Mouse (Mus musculus): ENCODE measurements around the gene Zfp366. TPM values are rescaled to one million over a fixed set of nuclear protein-coding genes. Genes with fewer than 3 reads are reported as not detected.

Zfp366 gene
- polyA plus RNA-seq, 1 experiment from 2014 or later: 1.2 TPM

DNA sequence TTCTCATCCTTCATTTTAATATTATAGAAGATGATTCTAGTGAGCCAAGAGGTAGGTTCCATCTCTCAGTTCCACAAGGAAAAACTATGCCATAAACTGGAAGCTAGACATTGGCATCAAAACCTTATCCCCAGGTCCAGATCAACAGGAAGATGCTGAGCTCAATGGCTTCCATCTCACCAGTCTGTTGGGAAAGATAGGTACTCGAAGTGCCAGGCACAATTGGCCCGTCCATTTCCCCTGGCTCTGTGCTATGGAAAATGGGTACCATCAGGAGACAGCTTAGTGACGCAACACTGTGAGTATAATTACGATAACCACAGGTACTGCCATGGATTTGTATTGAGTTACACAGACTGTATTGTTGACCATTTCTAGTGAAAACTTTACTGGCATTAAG lies 72.3 kb downstream of the Zfp366 start:
- no peaks in the 10 kb centered on the region; the same call in 1 of the 2 replicates for H3K9me3 ChIP-seq (ENCODE audit: control insufficient read depth, low read depth, low read length)
- no peak overlapping the region for H3K4me2 ChIP-seq (replicated peaks; ENCODE audit: low read depth, low read length)
- H3K9ac ChIP-seq (replicated peaks; ENCODE audit: low read depth, low read length): no peak overlapping the region
- no peak overlapping the region for H3K4me3 ChIP-seq (ENCODE audit: low read depth, low read length)
- no peak for ATAC-seq (ENCODE audit: insufficient number of reproducible peaks, insufficient read depth, low FRiP score, low read depth)
- no peak overlapping the region for H3K27ac ChIP-seq (ENCODE audit: low read length)
- 87% methylated on average over 4 of the region's 4 CpGs for WGBS
- H3K4me1 ChIP-seq (ENCODE audit: control insufficient read depth, insufficient read depth, low read length): no peaks in the 10 kb centered on the region
- no peaks in the 10 kb centered on the region for H3K27me3 ChIP-seq (ENCODE audit: control insufficient read depth, insufficient read depth, low read length)
- H3K36me3 ChIP-seq (ENCODE audit: control insufficient read depth, insufficient read depth, low read length): no peaks in the 10 kb centered on the region

DNA sequence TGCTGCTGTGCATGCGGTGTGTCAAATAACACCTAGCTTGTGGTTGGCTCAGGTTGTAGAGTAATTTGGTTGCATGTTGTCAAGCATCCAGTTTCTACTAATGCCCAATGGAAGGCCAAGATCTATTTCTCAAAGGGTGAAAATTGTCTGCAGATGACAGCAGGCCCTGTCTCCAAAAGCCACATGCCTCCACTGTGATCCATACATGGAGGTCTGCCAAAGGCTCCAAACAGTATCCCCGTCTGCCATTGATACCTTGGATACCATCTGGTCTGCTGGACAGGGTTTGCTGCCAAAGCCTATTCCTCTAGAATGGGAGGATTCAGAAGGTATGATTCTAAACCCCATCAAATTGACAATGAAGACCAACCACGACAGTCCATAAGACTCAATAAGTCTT lies 74.1 kb downstream of the Zfp366 start:
- no peaks in the 10 kb centered on the region for H3K27me3 ChIP-seq (ENCODE audit: control insufficient read depth, insufficient read depth, low read length)
- no peaks in the 10 kb centered on the region for H3K9me3 ChIP-seq (ENCODE audit: control insufficient read depth, low read depth, low read length)
- H3K36me3 ChIP-seq (ENCODE audit: control insufficient read depth, insufficient read depth, low read length): no peaks in the 10 kb centered on the region
- H3K4me3 ChIP-seq (ENCODE audit: low read depth, low read length): no peak overlapping the region
- H3K27ac ChIP-seq (ENCODE audit: low read length): no peak overlapping the region
- no peak overlapping the region for H3K4me2 ChIP-seq (replicated peaks; ENCODE audit: low read depth, low read length)
- H3K4me1 ChIP-seq (ENCODE audit: control insufficient read depth, insufficient read depth, low read length): no peaks in the 10 kb centered on the region
- 90% methylated on average over 3 of the region's 3 CpGs for WGBS
- H3K9ac ChIP-seq (replicated peaks; ENCODE audit: low read depth, low read length): no peak overlapping the region
- no peak for ATAC-seq (ENCODE audit: insufficient number of reproducible peaks, insufficient read depth, low FRiP score, low read depth)

GRCm38 (mm10) chr13:99259502-99260174 lies 75.0 kb downstream of the Zfp366 start:
- ATAC-seq (ENCODE audit: insufficient number of reproducible peaks, insufficient read depth, low FRiP score, low read depth): no peak
- no peak overlapping the region for H3K27ac ChIP-seq (ENCODE audit: low read length)
- H3K36me3 ChIP-seq (ENCODE audit: control insufficient read depth, insufficient read depth, low read length): no peaks in the 10 kb centered on the region
- H3K9me3 ChIP-seq (ENCODE audit: control insufficient read depth, low read depth, low read length): no peaks in the 10 kb centered on the region
- H3K27me3 ChIP-seq (ENCODE audit: control insufficient read depth, insufficient read depth, low read length): no peaks in the 10 kb centered on the region
- H3K9ac ChIP-seq (replicated peaks; ENCODE audit: low read depth, low read length): no peak overlapping the region
- no peaks in the 10 kb centered on the region for H3K4me1 ChIP-seq (ENCODE audit: control insufficient read depth, insufficient read depth, low read length)
- no peak overlapping the region for H3K4me3 ChIP-seq (ENCODE audit: low read depth, low read length)
- 74% methylated on average over 15 of the region's 15 CpGs for WGBS
- no peak overlapping the region for H3K4me2 ChIP-seq (replicated peaks; ENCODE audit: low read depth, low read length)

GRCm38 (mm10) chr13:99262406-99262805 lies 77.8 kb downstream of the Zfp366 start:
- no peaks in the 10 kb centered on the region for H3K36me3 ChIP-seq (ENCODE audit: control insufficient read depth, insufficient read depth, low read length)
- H3K27ac ChIP-seq (ENCODE audit: low read length): no peak overlapping the region
- no peak for ATAC-seq (ENCODE audit: insufficient number of reproducible peaks, insufficient read depth, low FRiP score, low read depth)
- H3K27me3 ChIP-seq (ENCODE audit: control insufficient read depth, insufficient read depth, low read length): no peaks in the 10 kb centered on the region
- no peak overlapping the region for H3K4me2 ChIP-seq (replicated peaks; ENCODE audit: low read depth, low read length)
- 73% methylated on average over 1 of the region's 1 CpGs for WGBS
- no peaks in the 10 kb centered on the region for H3K4me1 ChIP-seq (ENCODE audit: control insufficient read depth, insufficient read depth, low read length)
- H3K4me3 ChIP-seq (ENCODE audit: low read depth, low read length): no peak overlapping the region
- H3K9me3 ChIP-seq (ENCODE audit: control insufficient read depth, low read depth, low read length): no peaks in the 10 kb centered on the region
- no peak overlapping the region for H3K9ac ChIP-seq (replicated peaks; ENCODE audit: low read depth, low read length)

- 79% methylated on average over 4 of the region's 4 CpGs for WGBS
- H3K36me3 ChIP-seq (ENCODE audit: control insufficient read depth, insufficient read depth, low read length): no peaks in the 10 kb centered on the region
- H3K9ac ChIP-seq (replicated peaks; ENCODE audit: low read depth, low read length): no peak overlapping the region
- no peak for ATAC-seq (ENCODE audit: insufficient number of reproducible peaks, insufficient read depth, low FRiP score, low read depth)
- no peaks in the 10 kb centered on the region for H3K4me1 ChIP-seq (ENCODE audit: control insufficient read depth, insufficient read depth, low read length)
- H3K9me3 ChIP-seq (ENCODE audit: control insufficient read depth, low read depth, low read length): no peaks in the 10 kb centered on the region
- no peak overlapping the region for H3K27ac ChIP-seq (ENCODE audit: low read length)
- H3K4me3 ChIP-seq (ENCODE audit: low read depth, low read length): no peak overlapping the region
- H3K27me3 ChIP-seq (ENCODE audit: control insufficient read depth, insufficient read depth, low read length): no peaks in the 10 kb centered on the region
- no peak overlapping the region for H3K4me2 ChIP-seq (replicated peaks; ENCODE audit: low read depth, low read length)
Measured at GRCm38 (mm10) chr13:99263159-99263783, 78.6 kb downstream of the Zfp366 start.

DNA sequence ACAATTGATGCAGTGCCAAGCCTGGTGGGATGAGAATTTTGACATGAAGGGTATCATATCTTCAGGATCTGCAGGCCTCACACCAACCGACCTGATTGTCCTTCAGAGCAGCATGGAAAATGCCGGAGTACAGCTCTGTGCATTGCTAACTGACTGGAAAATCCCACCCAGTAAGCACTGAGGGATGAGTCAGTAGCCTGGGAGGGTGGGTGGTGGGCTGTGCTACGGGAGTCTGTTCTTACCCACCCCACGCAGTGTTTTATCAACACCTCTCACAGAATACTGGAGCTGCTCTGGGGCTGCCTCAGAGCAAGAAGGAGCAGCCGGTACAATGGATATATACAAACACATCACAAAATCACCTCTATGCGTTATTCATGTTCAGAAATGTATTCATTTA lies 79.9 kb downstream of the Zfp366 start:
- Histone ChIP-seq H3K9me3 (ENCODE audit: control insufficient read depth, low read depth, low read length) (no peaks in the 10 kb centered on the region), H3K4me3 (ENCODE audit: low read depth, low read length) (no peak overlapping the region), H3K27ac (ENCODE audit: low read length) (no peak overlapping the region), H3K4me1 (ENCODE audit: control insufficient read depth, insufficient read depth, low read length) (no peaks in the 10 kb centered on the region), H3K4me2 (replicated peaks; ENCODE audit: low read depth, low read length) (no peak overlapping the region), H3K9ac (replicated peaks; ENCODE audit: low read depth, low read length) (no peak overlapping the region), H3K36me3 (ENCODE audit: control insufficient read depth, insufficient read depth, low read length) (no peaks in the 10 kb centered on the region), H3K27me3 (ENCODE audit: control insufficient read depth, insufficient read depth, low read length) (no peaks in the 10 kb centered on the region)
- 70% methylated on average over 6 of the region's 6 CpGs for WGBS
- no peak for ATAC-seq (ENCODE audit: insufficient number of reproducible peaks, insufficient read depth, low FRiP score, low read depth)

DNA sequence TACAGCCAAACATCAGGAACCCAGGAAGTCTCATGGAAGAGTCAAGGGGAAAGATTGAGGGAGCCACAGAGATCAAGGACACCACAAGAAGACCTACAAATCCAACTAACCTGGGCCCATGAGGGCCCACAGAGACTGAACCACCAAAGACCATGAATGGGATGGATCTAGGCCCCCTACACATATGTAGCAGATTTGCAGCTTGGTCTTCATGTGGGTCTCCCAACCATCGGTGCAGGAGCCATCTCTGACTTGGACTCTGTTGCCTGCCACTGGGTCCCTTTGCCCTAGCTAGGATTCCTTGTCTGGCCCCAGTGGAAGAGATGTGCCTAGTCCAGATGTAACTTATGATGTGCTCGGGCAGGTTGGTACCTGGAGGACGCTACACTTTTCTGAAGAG lies 87.4 kb downstream of the Zfp366 start:
- no peak for ATAC-seq (ENCODE audit: insufficient number of reproducible peaks, insufficient read depth, low FRiP score, low read depth)

GRCm38 (mm10) chr13:99277521-99277920 lies 92.9 kb downstream of the Zfp366 start:
- no peak overlapping the region for H3K27ac ChIP-seq (ENCODE audit: low read length)
- WGBS: 90% methylated on average over 3 of the region's 3 CpGs
- no peak for ATAC-seq (ENCODE audit: insufficient number of reproducible peaks, insufficient read depth, low FRiP score, low read depth)
- no peaks in the 10 kb centered on the region for H3K4me1 ChIP-seq (ENCODE audit: control insufficient read depth, insufficient read depth, low read length)
- H3K9me3 ChIP-seq (ENCODE audit: control insufficient read depth, low read depth, low read length): no peaks in the 10 kb centered on the region
- H3K36me3 ChIP-seq (ENCODE audit: control insufficient read depth, insufficient read depth, low read length): no peaks in the 10 kb centered on the region
- no peak overlapping the region for H3K9ac ChIP-seq (replicated peaks; ENCODE audit: low read depth, low read length)
- no peaks in the 10 kb centered on the region for H3K27me3 ChIP-seq (ENCODE audit: control insufficient read depth, insufficient read depth, low read length)
- H3K4me2 ChIP-seq (replicated peaks; ENCODE audit: low read depth, low read length): no peak overlapping the region
- no peak overlapping the region for H3K4me3 ChIP-seq (ENCODE audit: low read depth, low read length)

More for the DNA sequence above, 87.4 kb downstream of the Zfp366 start:
- no peaks in the 10 kb centered on the region for H3K36me3 ChIP-seq (ENCODE audit: control insufficient read depth, insufficient read depth, low read length)
- no peaks in the 10 kb centered on the region for H3K27me3 ChIP-seq (ENCODE audit: control insufficient read depth, insufficient read depth, low read length)
- no peaks in the 10 kb centered on the region for H3K9me3 ChIP-seq (ENCODE audit: control insufficient read depth, low read depth, low read length)
- H3K4me1 ChIP-seq (ENCODE audit: control insufficient read depth, insufficient read depth, low read length): no peaks in the 10 kb centered on the region
- H3K27ac ChIP-seq (ENCODE audit: low read length): no peak overlapping the region
- no peak overlapping the region for H3K9ac ChIP-seq (replicated peaks; ENCODE audit: low read depth, low read length)
- H3K4me2 ChIP-seq (replicated peaks; ENCODE audit: low read depth, low read length): no peak overlapping the region
- 87% methylated on average over 3 of the region's 3 CpGs for WGBS
- H3K4me3 ChIP-seq (ENCODE audit: low read depth, low read length): no peak overlapping the region

- H3K27me3 ChIP-seq (ENCODE audit: control insufficient read depth, insufficient read depth, low read length): no peaks in the 10 kb centered on the region
- no peaks in the 10 kb centered on the region for H3K4me1 ChIP-seq (ENCODE audit: control insufficient read depth, insufficient read depth, low read length)
- H3K4me3 ChIP-seq (ENCODE audit: low read depth, low read length): no peak overlapping the region
- no peak for ATAC-seq (ENCODE audit: insufficient number of reproducible peaks, insufficient read depth, low FRiP score, low read depth)
- no peak overlapping the region for H3K27ac ChIP-seq (ENCODE audit: low read length)
- H3K9me3 ChIP-seq (ENCODE audit: control insufficient read depth, low read depth, low read length): no peaks in the 10 kb centered on the region
- no peak overlapping the region for H3K9ac ChIP-seq (replicated peaks; ENCODE audit: low read depth, low read length)
- WGBS: 74% methylated on average over 6 of the region's 6 CpGs
- H3K4me2 ChIP-seq (replicated peaks; ENCODE audit: low read depth, low read length): no peak overlapping the region
- H3K36me3 ChIP-seq (ENCODE audit: control insufficient read depth, insufficient read depth, low read length): no peaks in the 10 kb centered on the region
Measured at GRCm38 (mm10) chr13:99278511-99278910, 93.9 kb downstream of the Zfp366 start.
